13 mouse cellular contexts compared by ENCODE assay signal in the genomic region with DNA sequence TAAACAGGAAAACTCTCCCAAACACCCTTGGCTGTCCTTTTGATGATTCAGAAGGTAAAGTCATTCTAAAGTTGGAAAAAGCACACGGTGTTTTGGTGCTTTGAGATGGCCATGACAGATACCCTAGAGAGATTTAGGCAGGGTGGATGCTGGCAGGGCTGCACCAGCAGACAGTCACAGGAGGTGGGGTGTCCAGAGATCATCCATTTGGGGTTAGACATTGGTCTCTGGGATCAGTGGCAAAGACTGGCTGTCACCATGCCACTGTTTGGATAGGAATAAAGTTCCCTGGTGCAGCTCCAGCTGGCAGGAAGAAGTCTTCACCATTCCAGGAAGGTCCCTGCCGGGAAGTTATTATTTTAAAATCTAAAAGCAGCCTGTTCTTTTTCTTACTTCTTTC. TPM values are rescaled to one million over a fixed set of nuclear protein-coding genes. Genes with fewer than 3 reads are reported as not detected.
DNase-seq lines count a peak whose midpoint lies in the region; ATAC-seq lines count a peak whose summit lies in the region.
"Had no signal": no experiment of that assay in that cellular context is flagged by ENCODE, and none has a peak within 500 bp of the region (broad histone marks: within the 10 kb centered on the region; RNA-seq: fewer than 3 reads in every experiment).

No protein-coding gene starts in this region.

- DNase-seq in adrenal gland, postnatal 10 days = peak; percentile 63
- no peak for DNase-seq in adrenal gland, adult 8-10 months
- peak; percentile 14 for DNase-seq in kidney, adult 11 months
- DNase-seq in adipocyte (ENCODE audit: low spot score) = peak; percentile 21
- DNase-seq in hindbrain, embryonic 14.5 days (ENCODE audit: low spot score) = no peak
- DNase-seq in ovary, postnatal 10 days (ENCODE audit: low spot score) = no peak

- H3K36me3 ChIP-seq in kidney, embryonic 16.5 days (ENCODE audit: insufficient read depth, low read length) = no peaks in the 10 kb centered on the region
- H3K36me3 ChIP-seq in hindbrain, embryonic 14.5 days (replicated peaks; ENCODE audit: control insufficient read depth, insufficient read depth) = no peaks in the 10 kb centered on the region

- no peak overlapping the region for H3K4me3 ChIP-seq in kidney, embryonic 16.5 days (ENCODE audit: low read length)
- H3K4me3 ChIP-seq in hindbrain, embryonic 14.5 days (replicated peaks; ENCODE audit: low read length) = no peak overlapping the region
- H3K4me3 ChIP-seq: megakaryocyte, embryonic 14.5 days had no signal

- ATAC-seq in kidney, embryonic 16.5 days (ENCODE audit: low FRiP score, low TSS enrichment) = no peak
- no peak for ATAC-seq in hindbrain, embryonic 14.5 days (ENCODE audit: low FRiP score)
- no peak for ATAC-seq in megakaryocyte, adult 5-6 weeks (ENCODE audit: poor library complexity, severe bottlenecking)

- H3K4me1 ChIP-seq in kidney, embryonic 16.5 days (ENCODE audit: insufficient read depth, low read length) = peaks cover 20% of the 10 kb centered on the region
- peaks cover 53% of the 10 kb centered on the region for H3K4me1 ChIP-seq in hindbrain, embryonic 14.5 days (replicated peaks; ENCODE audit: control insufficient read depth, insufficient read depth, low read length)

- WGBS in kidney, embryonic 16.5 days = 36% methylated on average over 2 of the region's 2 CpGs
- WGBS in hindbrain, embryonic 14.5 days = 14% methylated on average over 2 of the region's 2 CpGs

- H3K4me2 ChIP-seq in kidney, embryonic 16.5 days (replicated peaks; ENCODE audit: low read depth, low read length) = no peak overlapping the region
- no peak overlapping the region for H3K4me2 ChIP-seq in hindbrain, embryonic 14.5 days (replicated peaks)

- no peaks in the 10 kb centered on the region for H3K9me3 ChIP-seq in kidney, embryonic 16.5 days (ENCODE audit: low read length)
- no peaks in the 10 kb centered on the region for H3K9me3 ChIP-seq in hindbrain, embryonic 14.5 days (ENCODE audit: control insufficient read depth, low read length)

- no peak overlapping the region for H3K9ac ChIP-seq in kidney, embryonic 16.5 days (replicated peaks; ENCODE audit: low read length)
- no peak overlapping the region; the same call in 1 of the 2 replicates for H3K9ac ChIP-seq in hindbrain, embryonic 14.5 days

- H3K27me3 ChIP-seq in kidney, embryonic 16.5 days (ENCODE audit: insufficient read depth, low read length) = no peaks in the 10 kb centered on the region; the same call in 1 of the 2 replicates
- H3K27me3 ChIP-seq in hindbrain, embryonic 14.5 days (ENCODE audit: control insufficient read depth, insufficient read depth, low read length) = no peaks in the 10 kb centered on the region

- H3K27ac ChIP-seq in kidney, embryonic 16.5 days (ENCODE audit: low read length) = no peak overlapping the region
- 0 out of 2 replicates have a peak overlapping the region, but pooled peaks have one; percentile 76 for H3K27ac ChIP-seq in hindbrain, embryonic 14.5 days

RNA-seq across cellular contexts. Expression of a gene that starts 24.8 kb away (rescaled TPM):
- 1 to 10 TPM; 3.4 to 3.5 TPM for total RNA-seq in adrenal gland, postnatal 10 days (2021)
- 10 to 100 TPM in 2 of 4 experiments, 1 to 10 TPM in 2; 4.0 to 16.9 (median 10.1) TPM for total RNA-seq in adrenal gland, adult 8-10 months (2022)
- polyA plus RNA-seq in kidney, embryonic 16.5 days (2015; fragmentation: Nextera tagmentation; extraction: Ambion mirVana) = 1.5 and 1.6 TPM in 2 replicates
- 3.6 and 4.1 TPM in 2 replicates for polyA plus RNA-seq in hindbrain, embryonic 14.5 days (2014; fragmentation: Nextera tagmentation; extraction: Ambion mirVana)
- 0.02 TPM in 1 of 2 replicates, not detected in the other for total RNA-seq in megakaryocyte, adult 5-6 weeks (2015)
- total RNA-seq in megakaryocyte, adult 5-6 weeks (2017) = 0.16 TPM in 1 of 2 replicates, not detected in the other

RNA-seq across cellular contexts. Expression of a gene that starts 40.2 kb away (rescaled TPM):
- not detected for total RNA-seq in adrenal gland, postnatal 10 days (2021)
- total RNA-seq in adrenal gland, adult 8-10 months (2022) = not detected
- 0.42 TPM in 1 of 2 replicates, not detected in the other for polyA plus RNA-seq in kidney, embryonic 16.5 days (2015; fragmentation: Nextera tagmentation; extraction: Ambion mirVana)
- polyA plus RNA-seq in hindbrain, embryonic 14.5 days (2014; fragmentation: Nextera tagmentation; extraction: Ambion mirVana) = 0.20 TPM in 1 of 2 replicates, not detected in the other
- not detected in 2 replicates for total RNA-seq in megakaryocyte, adult 5-6 weeks (2015)
- not detected in 2 replicates for total RNA-seq in megakaryocyte, adult 5-6 weeks (2017)
- total RNA-seq: heart, postnatal 25 days; left cerebral cortex, postnatal 14 days had no signal
- polyA plus RNA-seq: liver, embryonic 16.5 days; spleen, adult 2 months had no signal

Comparison
In these comparisons a context has a peak if more than half of its experiments do, and no peak if none do; other contexts are left out.
1. DNase-seq: peak in adrenal gland, postnatal 10 days (single experiment), kidney, adult 11 months (single experiment) and adipocyte (single experiment); none in adrenal gland, adult 8-10 months (single experiment), hindbrain, embryonic 14.5 days (single experiment) and ovary, postnatal 10 days (single experiment).